ENCODE assay signal across 16 mouse cellular contexts in genomic region chr2:148801491-148801921, GRCm38 (mm10). TPM values are rescaled to one million over a fixed set of nuclear protein-coding genes. Genes with fewer than 3 reads are reported as not detected.
DNase-seq lines count a peak whose midpoint lies in the region; ATAC-seq and TF ChIP-seq lines count a peak whose summit lies in the region.
"Had no signal": no experiment of that assay in that cellular context is flagged by ENCODE, and none has a peak within 500 bp of the region (broad histone marks: within the 10 kb centered on the region; RNA-seq: fewer than 3 reads in every experiment).

No protein-coding gene starts in this region.

- ATAC-seq in CD4-positive, CD25-positive, alpha-beta regulatory T cell, adult 4 months: no peak
- ATAC-seq: forebrain, embryonic 16.5 days had no signal

- peaks cover 12% of the 10 kb centered on the region for H3K4me1 ChIP-seq in cerebellum, adult 2 months (ENCODE audit: control insufficient read depth, insufficient read depth, low read length)
- H3K4me1 ChIP-seq: hindbrain, embryonic 13.5 days; megakaryocyte, embryonic 14.5 days; neural tube, embryonic 12.5 days had no signal

- no peaks in the 10 kb centered on the region for H3K27me3 ChIP-seq in cerebellum, adult 2 months (ENCODE audit: control insufficient read depth, insufficient read depth, low read length)
- H3K27me3 ChIP-seq: hindbrain, embryonic 13.5 days; megakaryocyte, embryonic 14.5 days; neural tube, embryonic 12.5 days had no signal

- no peak overlapping the region for H3K4me3 ChIP-seq in cerebellum, adult 2 months (replicated peaks; ENCODE audit: insufficient read depth, low read depth, low read length)
- H3K4me3 ChIP-seq: hindbrain, embryonic 13.5 days; megakaryocyte, embryonic 14.5 days; neural tube, embryonic 12.5 days had no signal

- intact Hi-C loops in left cerebral cortex, postnatal 4 days (cut with DNase I): no loop called here

- H3K27ac ChIP-seq in cerebellum, adult 2 months (ENCODE audit: insufficient read depth, low read length): peak overlapping the region; percentile 58
- H3K27ac ChIP-seq: hindbrain, embryonic 13.5 days; neural tube, embryonic 12.5 days had no signal

- TF ChIP-seq POLR2A in cerebellum, adult 2 months (IDR thresholded peaks at IDR 0.05; ENCODE audit: borderline replicate concordance, insufficient read depth, low read length): no peak

- TF ChIP-seq CTCF in cerebellum, adult 2 months (IDR thresholded peaks at IDR 0.05; ENCODE audit: borderline replicate concordance, insufficient read depth, low read depth, low read length): no peak

- WGBS in cerebellum, adult 2 months: 11% methylated on average over 3 of the region's 3 CpGs

- DNase-seq in left cerebral cortex, postnatal 4 days: peak; percentile 46
- DNase-seq in left cerebral cortex, adult 9 months (ENCODE audit: low spot score in 2 of 2): no peak
- DNase-seq in cerebellum, adult 2 months: peak; percentile 66 to 86
- DNase-seq in cerebellum, postnatal 36 days: peak; percentile 71 to 75
- peak; percentile 8 to 11 for DNase-seq in kidney, postnatal 36 days
- no peak for DNase-seq in urinary bladder, postnatal 14 days (ENCODE audit: low spot score)
- DNase-seq in right cerebral cortex, adult 18-20 months: no peak
- DNase-seq: adrenal gland, adult 8-10 months; embryo, embryonic 11 days had no signal

RNA-seq across cellular contexts. Expression of gene Cst8, which starts 2.9 kb away (rescaled TPM):
- total RNA-seq in left cerebral cortex, postnatal 4 days (2021): not detected
- polyA plus RNA-seq in cerebellum, adult 2 months (2012; rRNA removed): not detected in 2 replicates
- polyA plus RNA-seq in CD4-positive, CD25-positive, alpha-beta regulatory T cell, adult 4 months (2017; shearing (Covaris generic)): not detected
- total RNA-seq: left cerebral cortex, postnatal 10 days; MEL had no signal
- polyA plus RNA-seq: forebrain, embryonic 16.5 days; hindbrain, embryonic 13.5 days; neural tube, embryonic 12.5 days had no signal

RNA-seq across cellular contexts. Expression of gene Cst12, which starts 12.3 kb away (rescaled TPM):
- total RNA-seq in left cerebral cortex, postnatal 4 days (2021): not detected
- polyA plus RNA-seq in cerebellum, adult 2 months (2012; rRNA removed): not detected in 2 replicates
- polyA plus RNA-seq in CD4-positive, CD25-positive, alpha-beta regulatory T cell, adult 4 months (2017; shearing (Covaris generic)): not detected
- total RNA-seq: adrenal gland, adult 8-10 months; left cerebral cortex, postnatal 10 days; MEL had no signal
- polyA plus RNA-seq: forebrain, embryonic 16.5 days; hindbrain, embryonic 13.5 days; neural tube, embryonic 12.5 days had no signal

RNA-seq across cellular contexts. Expression of gene Cst13, which starts 18.4 kb away (rescaled TPM):
- total RNA-seq in left cerebral cortex, postnatal 4 days (2021): under 1 TPM in 1 of 2 experiments, not detected in 1; 0.52 TPM
- not detected in 2 replicates for polyA plus RNA-seq in cerebellum, adult 2 months (2012; rRNA removed)
- not detected for polyA plus RNA-seq in CD4-positive, CD25-positive, alpha-beta regulatory T cell, adult 4 months (2017; shearing (Covaris generic))
- total RNA-seq: left cerebral cortex, postnatal 10 days; MEL had no signal
- polyA plus RNA-seq: forebrain, embryonic 16.5 days; hindbrain, embryonic 13.5 days; neural tube, embryonic 12.5 days had no signal

RNA-seq across cellular contexts. Expression of gene 8030411F24Rik, which starts 19.7 kb away (rescaled TPM):
- total RNA-seq in left cerebral cortex, postnatal 4 days (2021): not detected
- not detected in 2 replicates for polyA plus RNA-seq in cerebellum, adult 2 months (2012; rRNA removed)
- polyA plus RNA-seq in CD4-positive, CD25-positive, alpha-beta regulatory T cell, adult 4 months (2017; shearing (Covaris generic)): not detected
- total RNA-seq: adrenal gland, adult 8-10 months; left cerebral cortex, postnatal 10 days; MEL had no signal
- polyA plus RNA-seq: forebrain, embryonic 16.5 days; hindbrain, embryonic 13.5 days; neural tube, embryonic 12.5 days had no signal

RNA-seq across cellular contexts. Expression of gene Cst11, which starts 30.2 kb away (rescaled TPM):
- not detected for total RNA-seq in left cerebral cortex, postnatal 4 days (2021)
- not detected in 2 replicates for polyA plus RNA-seq in cerebellum, adult 2 months (2012; rRNA removed)
- not detected for polyA plus RNA-seq in CD4-positive, CD25-positive, alpha-beta regulatory T cell, adult 4 months (2017; shearing (Covaris generic))
- total RNA-seq: adrenal gland, adult 8-10 months; left cerebral cortex, postnatal 10 days; MEL had no signal
- polyA plus RNA-seq: forebrain, embryonic 16.5 days; hindbrain, embryonic 13.5 days; neural tube, embryonic 12.5 days had no signal

Comparison
In these comparisons a context has a peak if more than half of its experiments do, and no peak if none do; other contexts are left out.
1. DNase-seq: peak in left cerebral cortex, postnatal 4 days (single experiment), cerebellum, adult 2 months (2 of 2), cerebellum, postnatal 36 days (2 of 2) and kidney, postnatal 36 days (2 of 2); none in left cerebral cortex, adult 9 months (0 of 2), urinary bladder, postnatal 14 days (single experiment) and right cerebral cortex, adult 18-20 months (single experiment).